Mouse (Mus musculus) MEL (cell line): ENCODE measurements around the gene Mei1. TPM values are rescaled to one million over a fixed set of nuclear protein-coding genes. Genes with fewer than 3 reads are reported as not detected.

Experiments
- DNase-seq: peaks from one replicate; pipeline ENCODE4 v3.0.0; 2011; ENCODE audit warnings: low read depth, low spot score
- H3K27ac ChIP-seq: 2 replicates; pipeline ENCODE4 v1.5.1; 2012; ENCODE audit warnings: low read depth, mild to moderate bottlenecking, control low read depth, low read length, moderate library complexity; ENCODE audit not compliant: control insufficient read depth
- H3K27me3 ChIP-seq, 2 experiments: fragments of 150-350 bp in 1 of 2; sonication (generic) in 1 of 2; 2 replicates each; pipeline ENCODE4 v1.6.1; 2012; ENCODE audit warnings: low read length in 2 of 2, mild to moderate bottlenecking in 2 of 2, improper control_type of control experiment in 1 of 2, moderate library complexity in 1 of 2; ENCODE audit not compliant: insufficient read depth in 2 of 2, control insufficient read depth in 1 of 2
- H3K36me3 ChIP-seq, 2 experiments: 2 replicates each; pipeline ENCODE4 v1.6.1; 2012 to 2014; ENCODE audit warnings: low read length in 2 of 2, improper control_type of control experiment in 1 of 2, inconsistent platforms in 1 of 2, mild to moderate bottlenecking in 1 of 2; ENCODE audit not compliant: insufficient read depth in 2 of 2, control insufficient read depth in 1 of 2
- H3K4me1 ChIP-seq, 2 experiments: fragments of 150-350 bp in 1 of 2; sonication (generic) in 1 of 2; 2 replicates each; pipeline ENCODE4 v1.6.1; 2012; ENCODE audit warnings: low read length in 2 of 2, improper control_type of control experiment in 1 of 2, mild to moderate bottlenecking in 1 of 2; ENCODE audit not compliant: insufficient read depth in 2 of 2, control insufficient read depth in 1 of 2
- H3K4me3 ChIP-seq, 2 experiments: fragments of 150-350 bp in 1 of 2; sonication (generic) in 1 of 2; 2 replicates each; pipeline ENCODE4 v1.5.1; 2012; ENCODE audit warnings: low read depth in 2 of 2, low read length in 2 of 2, mild to moderate bottlenecking in 2 of 2, moderate library complexity in 2 of 2, control low read depth in 1 of 2, improper control_type of control experiment in 1 of 2; ENCODE audit not compliant: control insufficient read depth in 1 of 2, insufficient read depth in 1 of 2
- H3K79me2 ChIP-seq: 2 replicates; pipeline ENCODE4 v1.6.1; 2012; ENCODE audit warnings: mild to moderate bottlenecking, low read length, moderate library complexity; ENCODE audit not compliant: control insufficient read depth, poor library complexity, insufficient read depth
- H3K9ac ChIP-seq: 2 replicates; pipeline ENCODE4 v1.6.1; 2012; ENCODE audit warnings: low read depth, mild to moderate bottlenecking, control low read depth, low read length, moderate library complexity; ENCODE audit not compliant: control insufficient read depth, poor library complexity, severe bottlenecking
- H3K9me3 ChIP-seq: fragments of 150-350 bp; sonication (generic); replicated peaks from 2 replicates; pipeline ENCODE4 v1.6.1; 2012; ENCODE audit warnings: mild to moderate bottlenecking, low read length, improper control_type of control experiment, moderate library complexity; ENCODE audit not compliant: insufficient read depth
- BHLHE40 ChIP-seq: IDR thresholded peaks from 2 replicates; pipeline ENCODE4 v1.6.1; 2012; ENCODE audit warnings: low read depth, mild to moderate bottlenecking, inconsistent platforms, low read length, improper control_type of control experiment, borderline replicate concordance
- CHD1 ChIP-seq: IDR thresholded peaks from 2 replicates; pipeline ENCODE4 v1.6.1; 2012; ENCODE audit warnings: low read depth, mild to moderate bottlenecking, inconsistent platforms, low read length, improper control_type of control experiment
- CHD2 ChIP-seq: IDR thresholded peaks from 2 replicates; pipeline ENCODE4 v1.6.1; 2011; ENCODE audit warnings: low read length, improper control_type of control experiment
- ELF1 ChIP-seq: IDR thresholded peaks from 2 replicates; pipeline ENCODE4 v1.6.1; 2014; ENCODE audit warnings: low read depth, mild to moderate bottlenecking, inconsistent platforms, low read length, improper control_type of control experiment, moderate library complexity
- EP300 ChIP-seq, 2 experiments: IDR thresholded peaks; 2 replicates each; pipeline ENCODE4 v1.6.1; 2011; ENCODE audit warnings: improper control_type of control experiment in 2 of 2, low read length in 2 of 2, low read depth in 1 of 2, mild to moderate bottlenecking in 1 of 2
- ETS1 ChIP-seq: IDR thresholded peaks from 2 replicates; pipeline ENCODE4 v1.6.1; 2012; ENCODE audit warnings: low read depth, mild to moderate bottlenecking, inconsistent platforms, low read length, improper control_type of control experiment, moderate library complexity
- GABPA ChIP-seq: IDR thresholded peaks from 2 replicates; pipeline ENCODE4 v1.6.1; 2012; ENCODE audit warnings: low read depth, mild to moderate bottlenecking, inconsistent platforms, low read length, improper control_type of control experiment, moderate library complexity
- GATA1 ChIP-seq: IDR thresholded peaks from 2 replicates; pipeline ENCODE4 v1.6.1; 2011; ENCODE audit warnings: low read depth, low read length, improper control_type of control experiment
- HCFC1 ChIP-seq: IDR thresholded peaks from 2 replicates; pipeline ENCODE4 v1.6.1; 2012; ENCODE audit warnings: low read depth, mild to moderate bottlenecking, inconsistent platforms, low read length, improper control_type of control experiment, moderate library complexity
- JUND ChIP-seq: IDR thresholded peaks from 2 replicates; pipeline ENCODE4 v1.6.1; 2011; ENCODE audit warnings: low read depth, mild to moderate bottlenecking, improper control_type of control experiment, low read length
- MAFK ChIP-seq: IDR thresholded peaks from 2 replicates; pipeline ENCODE4 v1.6.1; 2011; ENCODE audit warnings: low read depth, mild to moderate bottlenecking, low read length, improper control_type of control experiment, borderline replicate concordance
- MAX ChIP-seq: IDR thresholded peaks from 2 replicates; pipeline ENCODE4 v1.6.1; 2011; ENCODE audit warnings: low read length, improper control_type of control experiment
- MAZ ChIP-seq: IDR thresholded peaks from 2 replicates; pipeline ENCODE4 v1.6.1; 2012; ENCODE audit warnings: low read depth, mild to moderate bottlenecking, inconsistent platforms, low read length, improper control_type of control experiment
- MEF2A ChIP-seq: IDR thresholded peaks from 2 replicates; pipeline ENCODE4 v1.6.1; 2014; ENCODE audit warnings: low read depth, mild to moderate bottlenecking, inconsistent platforms, low read length, improper control_type of control experiment; ENCODE audit not compliant: poor library complexity, insufficient replicate concordance, severe bottlenecking; ENCODE audit errors: extremely low read depth
- MXI1 ChIP-seq: IDR thresholded peaks from 2 replicates; pipeline ENCODE4 v1.6.1; 2011; ENCODE audit warnings: mild to moderate bottlenecking, low read depth, low read length, improper control_type of control experiment
- MYB ChIP-seq: IDR thresholded peaks from 2 replicates; pipeline ENCODE4 v1.6.1; 2011; ENCODE audit warnings: mild to moderate bottlenecking, low read depth, low read length, improper control_type of control experiment
- MYC ChIP-seq: IDR thresholded peaks from 2 replicates; pipeline ENCODE4 v1.6.1; 2011; ENCODE audit warnings: low read depth, mild to moderate bottlenecking, low read length, improper control_type of control experiment, moderate library complexity
- NRF1 ChIP-seq: IDR thresholded peaks from 2 replicates; pipeline ENCODE4 v1.6.1; 2014; ENCODE audit warnings: low read depth, mild to moderate bottlenecking, inconsistent platforms, low read length, improper control_type of control experiment, moderate library complexity; ENCODE audit not compliant: poor library complexity, insufficient read depth, severe bottlenecking
- POLR2AphosphoS2 ChIP-seq: IDR thresholded peaks from 2 replicates; pipeline ENCODE4 v1.6.1; 2011; ENCODE audit warnings: low read length, improper control_type of control experiment
- POLR2AphosphoS5 ChIP-seq: IDR thresholded peaks from 2 replicates; pipeline ENCODE4 v1.6.1; 2012; ENCODE audit warnings: low read depth, borderline replicate concordance, mild to moderate bottlenecking, inconsistent platforms, low read length, moderate library complexity, mixed read lengths
- RCOR1 ChIP-seq: IDR thresholded peaks from 2 replicates; pipeline ENCODE4 v1.6.1; 2012; ENCODE audit warnings: low read depth, mild to moderate bottlenecking, inconsistent platforms, low read length, improper control_type of control experiment
- SIN3A ChIP-seq: IDR thresholded peaks from 2 replicates; pipeline ENCODE4 v1.6.1; 2012; ENCODE audit warnings: low read length, improper control_type of control experiment, inconsistent platforms
- TBP ChIP-seq: IDR thresholded peaks from 2 replicates; pipeline ENCODE4 v1.8.0; 2011; ENCODE audit warnings: low read depth, low read length, improper control_type of control experiment
- UBTF ChIP-seq: IDR thresholded peaks from 2 replicates; pipeline ENCODE4 v1.6.1; 2012; ENCODE audit warnings: low read depth, mild to moderate bottlenecking, inconsistent platforms, low read length, improper control_type of control experiment, moderate library complexity, borderline replicate concordance; ENCODE audit not compliant: insufficient read depth
- USF1 ChIP-seq: IDR thresholded peaks from 2 replicates; pipeline ENCODE4 v1.6.1; 2014; ENCODE audit warnings: low read depth, mild to moderate bottlenecking, inconsistent platforms, low read length, improper control_type of control experiment, moderate library complexity
- ZC3H11A ChIP-seq: IDR thresholded peaks from 2 replicates; pipeline ENCODE4 v1.6.1; 2012; ENCODE audit warnings: low read depth, mild to moderate bottlenecking, inconsistent platforms, low read length, improper control_type of control experiment
- ZMIZ1 ChIP-seq: IDR thresholded peaks from 2 replicates; pipeline ENCODE4 v1.6.1; 2012; ENCODE audit warnings: low read depth, mild to moderate bottlenecking, inconsistent platforms, low read length, improper control_type of control experiment, moderate library complexity
- ZNF384 ChIP-seq: IDR thresholded peaks from 2 replicates; pipeline ENCODE4 v1.6.1; 2012; ENCODE audit warnings: low read depth, mild to moderate bottlenecking, inconsistent platforms, low read length, improper control_type of control experiment
- polyA plus RNA-seq, 2 experiments: library from polyadenylated mRNA; stranded (reverse) in 1 of 2; unstranded in 1 of 2; fragments of >175 nt in 1 of 2; fragments of >200 nt in 1 of 2; gene quantifications; 2 replicates each; pipeline versions ENCODE4 v1.2.1 to v1.2.4; 2012; ENCODE audit warnings: low replicate concordance in 2 of 2, low read depth in 1 of 2; ENCODE audit not compliant: insufficient read length in 2 of 2, insufficient read depth in 1 of 2, missing spikeins in 1 of 2
- total RNA-seq: library from RNA; depleted of rRNA; stranded (reverse); fragments of 300-350 nt; gene quantifications from 2 replicates; pipeline ENCODE4 v1.2.3, GENCODE M21; 2012

The Mei1 gene
- total and polyA plus RNA-seq, 3 experiments: not detected

- no peak for TF ChIP-seq GABPA
- no peak for TF ChIP-seq MYB
- TF ChIP-seq ELF1: no peak
- TF ChIP-seq, all 39 proteins: peak for 4
Observed at GRCm38 (mm10) chr15:82065511-82065910, 4.3 kb upstream of the Mei1 start (continued).

- DNase-seq: no peak
- Histone ChIP-seq H3K27me3 (peaks cover 4 to 6% of the 10 kb centered on the region in 2 experiments; a peak in 1 of 4 replicates), H3K79me2 (no peaks in the 10 kb centered on the region), H3K36me3 (no peaks in the 10 kb centered on the region), H3K4me1 (no peaks in the 10 kb centered on the region), H3K9me3 (no peaks in the 10 kb centered on the region), H3K27ac (no peak overlapping the region), H3K4me3 (no peak overlapping the region), H3K9ac (no peak overlapping the region)
- TF ChIP-seq MAFK (no peak), EP300 (IDR thresholded peaks at IDR 0.05; ENCODE audit: low read depth in 1 of 2, low read length in 2 of 2) (no peak), MEF2A (no peak), MXI1 (no peak)
Observed at GRCm38 (mm10) chr15:82071816-82072469, 2.1 kb downstream of the Mei1 start.

- no peaks in the 10 kb centered on the region for H3K36me3 ChIP-seq
- H3K27me3 ChIP-seq: peaks cover 6 to 8% of the 10 kb centered on the region in 2 experiments; a peak in 3 of 4 replicates
- H3K4me3 ChIP-seq: no peak overlapping the region
- H3K27ac ChIP-seq: no peak overlapping the region
- peak; percentile 71 for DNase-seq
- H3K79me2 ChIP-seq: no peaks in the 10 kb centered on the region
- no peak overlapping the region for H3K9ac ChIP-seq
- no peaks in the 10 kb centered on the region for H3K4me1 ChIP-seq
- H3K9me3 ChIP-seq: no peaks in the 10 kb centered on the region
- peak; percentile 93 for TF ChIP-seq RCOR1
- TF ChIP-seq UBTF: no peak
- TF ChIP-seq CHD2: no peak
- peak; percentile 84 for TF ChIP-seq GATA1
- TF ChIP-seq MAZ: no peak
- TF ChIP-seq ZC3H11A: no peak
- TF ChIP-seq BHLHE40: no peak
- TF ChIP-seq ZNF384: no peak
- TF ChIP-seq CHD1: no peak
- no peak for TF ChIP-seq USF1
- TF ChIP-seq MXI1: no peak
- peak; percentile 61 to 67 for TF ChIP-seq EP300 (IDR thresholded peaks at IDR 0.05; ENCODE audit: low read depth in 1 of 2, low read length in 2 of 2)
- TF ChIP-seq TBP: peak; percentile 38; the same call in 1 of the 2 replicates
- no peak for TF ChIP-seq MYC
- TF ChIP-seq MAX: no peak
- no peak for TF ChIP-seq POLR2AphosphoS2
- TF ChIP-seq HCFC1: no peak
- TF ChIP-seq POLR2AphosphoS5: no peak
- TF ChIP-seq ETS1: peak; percentile 28; the same call in 1 of the 2 replicates
- TF ChIP-seq ZMIZ1: no peak
- no peak for TF ChIP-seq ELF1
- TF ChIP-seq MYB: no peak
- no peak for TF ChIP-seq SIN3A
- TF ChIP-seq NRF1: no peak
- no peak for TF ChIP-seq JUND
Observed at GRCm38 (mm10) chr15:82073490-82073889, 3.7 kb downstream of the Mei1 start.
